Mouse (Mus musculus): ENCODE results near the gene Nlrp3.
"Not testable (repeated sequence)": the region's sequence is repeated elsewhere in the genome, so short reads cannot be mapped to it uniquely, and the experiment has no call there.

Gene Nlrp3

GRCm38 (mm10) chr11:59537218-59538130, 3.9 kb upstream of the Nlrp3 start:
- no peak for DNase-seq (ENCODE audit: low spot score in 2 of 2)

- DNase-seq (ENCODE audit: low spot score in 2 of 2) = peak; percentile 60 to 74
These were observed 3.0 kb upstream of the Nlrp3 start for GRCm38 (mm10) chr11:59538387-59538786.

- no peak for DNase-seq (ENCODE audit: low spot score in 2 of 2)
These were observed 1.2 kb upstream of the Nlrp3 start for GRCm38 (mm10) chr11:59540123-59540522.

GRCm38 (mm10) chr11:59542442-59542841, 1.1 kb downstream of the Nlrp3 start:
- DNase-seq (ENCODE audit: low spot score in 2 of 2) = no peak

- no peak for DNase-seq (ENCODE audit: low spot score in 2 of 2)
These were observed 2.0 kb downstream of the Nlrp3 start for GRCm38 (mm10) chr11:59543376-59543775.

- no peak for DNase-seq (ENCODE audit: low spot score in 2 of 2)
These were observed 2.6 kb downstream of the Nlrp3 start for GRCm38 (mm10) chr11:59544005-59544404.

- DNase-seq (ENCODE audit: low spot score in 2 of 2) = no peak
These were observed 12.8 kb downstream of the Nlrp3 start for GRCm38 (mm10) chr11:59554127-59554526.

GRCm38 (mm10) chr11:59554535-59554934, 13.2 kb downstream of the Nlrp3 start:
- DNase-seq (ENCODE audit: low spot score in 2 of 2) = no peak

- DNase-seq (ENCODE audit: low spot score in 2 of 2) = no peak
These were observed 19.5 kb downstream of the Nlrp3 start for GRCm38 (mm10) chr11:59560906-59561305.

GRCm38 (mm10) chr11:59562336-59562735, 21.0 kb downstream of the Nlrp3 start:
- DNase-seq (ENCODE audit: low spot score in 2 of 2) = no peak

GRCm38 (mm10) chr11:59562837-59563236, 21.5 kb downstream of the Nlrp3 start:
- no peak for DNase-seq (ENCODE audit: low spot score in 2 of 2)

GRCm38 (mm10) chr11:59569306-59569705, 27.9 kb downstream of the Nlrp3 start:
- DNase-seq (ENCODE audit: low spot score in 2 of 2) = no peak

- no peak for DNase-seq (ENCODE audit: low spot score in 2 of 2)
These were observed 34.4 kb downstream of the Nlrp3 start for GRCm38 (mm10) chr11:59575726-59576125.

GRCm38 (mm10) chr11:59576135-59576534, 34.8 kb downstream of the Nlrp3 start, which contains the start of gene Olfr222:
Gene Olfr222, minus strand, starts transcription at chr11:59576235.
- DNase-seq (ENCODE audit: low spot score in 2 of 2) = not testable (repeated sequence)

- DNase-seq (ENCODE audit: low spot score in 2 of 2) = no peak
These were observed 43.2 kb downstream of the Nlrp3 start for GRCm38 (mm10) chr11:59584539-59584938.

GRCm38 (mm10) chr11:59589496-59589895, 48.1 kb downstream of the Nlrp3 start:
- DNase-seq (ENCODE audit: low spot score in 2 of 2) = no peak

- no peak for DNase-seq (ENCODE audit: low spot score in 2 of 2)
These were observed 51.8 kb downstream of the Nlrp3 start, which contains the start of gene Olfr223 for GRCm38 (mm10) chr11:59593189-59593588. Gene Olfr223, minus strand, starts transcription at chr11:59593289.

GRCm38 (mm10) chr11:59596091-59596490, 54.7 kb downstream of the Nlrp3 start:
- DNase-seq (ENCODE audit: low spot score in 2 of 2) = no peak

- DNase-seq (ENCODE audit: low spot score in 2 of 2) = no peak
These were observed 55.6 kb downstream of the Nlrp3 start for GRCm38 (mm10) chr11:59596950-59597349.

- DNase-seq (ENCODE audit: low spot score in 2 of 2) = no peak
These were observed 57.8 kb downstream of the Nlrp3 start for GRCm38 (mm10) chr11:59599211-59599610.

GRCm38 (mm10) chr11:59600872-59601271, 59.5 kb downstream of the Nlrp3 start:
- DNase-seq (ENCODE audit: low spot score in 2 of 2) = no peak

GRCm38 (mm10) chr11:59602287-59602686, 60.9 kb downstream of the Nlrp3 start:
- no peak for DNase-seq (ENCODE audit: low spot score in 2 of 2)

GRCm38 (mm10) chr11:59611646-59612045, 70.3 kb downstream of the Nlrp3 start:
- no peak for DNase-seq (ENCODE audit: low spot score in 2 of 2)

Measured in right cerebral cortex, postnatal 10 days (tissue).